Mouse (Mus musculus): Measurements from ENCODE around the gene Naif1. TPM values are rescaled to one million over a fixed set of nuclear protein-coding genes. Genes with fewer than 3 reads are reported as not detected.

Naif1 gene
- total and polyA plus RNA-seq, 3 experiments: 2.8 to 3.7 (median 3.4) TPM

DNA sequence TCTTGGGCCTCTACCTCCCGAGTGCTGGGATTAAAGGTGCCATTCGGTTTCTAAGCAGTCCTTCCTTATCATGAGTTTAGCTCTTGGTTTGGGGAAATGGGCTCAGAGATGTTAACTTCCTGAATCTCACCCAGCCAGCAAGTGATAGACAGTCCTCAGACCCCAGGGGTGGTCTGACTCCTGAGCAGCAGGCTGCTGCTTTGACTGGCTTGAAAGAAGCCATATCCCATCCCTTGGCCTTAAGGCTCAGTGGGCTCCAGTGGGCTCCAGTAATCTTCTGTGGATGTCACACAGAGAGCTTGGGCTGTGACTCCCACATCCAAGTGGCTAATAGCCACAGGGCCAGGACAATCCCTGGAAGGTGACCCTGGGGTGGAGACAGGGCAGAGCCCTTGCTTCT lies 44.3 kb downstream of the Naif1 start:
- Histone ChIP-seq H3K9ac (ENCODE audit: low read depth, low read length) (no peak overlapping the region), H3K79me2 (replicated peaks; ENCODE audit: control insufficient read depth, insufficient read depth, low read length) (no peaks in the 10 kb centered on the region), H3K4me3 (no peak overlapping the region), H3K27ac (peak overlapping the region; percentile 76), H3K36me3 (ENCODE audit: control insufficient read depth, insufficient read depth, low read length) (no peaks in the 10 kb centered on the region), H3K27me3 (ENCODE audit: control insufficient read depth, insufficient read depth, low read length) (no peaks in the 10 kb centered on the region), H3K4me1 (ENCODE audit: control insufficient read depth, insufficient read depth, low read length) (peaks cover 8% of the 10 kb centered on the region)
- 37% methylated on average over 2 of the region's 2 CpGs for WGBS
- TF ChIP-seq POLR2A (IDR thresholded peaks at IDR 0.05; ENCODE audit: insufficient read depth, low read depth, low read length): no peak
- TF ChIP-seq CTCF (IDR thresholded peaks at IDR 0.05): no peak
- no peak for TF ChIP-seq EP300 (IDR thresholded peaks at IDR 0.05; ENCODE audit: insufficient read depth, low read depth, low read length)
- intact Hi-C loops (cut with DNase I): no loop called here
- DNase-seq: no peak

DNA sequence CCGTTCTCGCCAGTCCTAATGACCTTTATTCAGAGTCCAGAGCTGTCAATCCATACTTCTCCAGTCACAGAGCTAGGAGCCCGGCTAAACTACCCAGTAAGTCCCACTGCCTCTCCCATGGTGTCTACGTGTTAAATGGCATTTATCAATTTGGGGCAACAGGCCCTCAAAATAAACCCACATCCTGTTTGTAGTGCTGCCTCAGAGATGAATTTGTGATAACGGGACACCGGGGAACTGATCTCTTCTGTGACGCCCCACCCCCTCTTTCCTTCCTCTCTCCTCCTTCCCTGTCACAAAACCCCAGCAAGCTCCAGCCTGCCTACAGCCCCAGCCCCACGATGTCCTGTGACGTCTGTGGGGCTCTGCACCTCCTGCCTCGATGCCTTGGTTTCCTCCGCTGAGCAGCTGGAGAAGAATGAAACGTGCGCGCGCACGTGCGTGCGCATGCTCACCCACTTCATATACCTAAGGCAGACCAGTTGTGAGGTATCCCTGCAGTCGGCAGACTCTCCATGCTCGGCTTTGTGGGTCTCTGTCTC lies 45.0 kb downstream of the Naif1 start:
- H3K9ac ChIP-seq (ENCODE audit: low read depth, low read length): 0 out of 2 replicates have a peak overlapping the region, but pooled peaks have one; percentile 21
- H3K4me1 ChIP-seq (ENCODE audit: control insufficient read depth, insufficient read depth, low read length): peaks cover 9% of the 10 kb centered on the region
- DNase-seq: peak; percentile 60 to 78
- peak overlapping the region; percentile 76 for H3K27ac ChIP-seq
- H3K36me3 ChIP-seq (ENCODE audit: control insufficient read depth, insufficient read depth, low read length): no peaks in the 10 kb centered on the region
- 32% methylated on average over 20 of the region's 20 CpGs for WGBS
- TF ChIP-seq POLR2A (IDR thresholded peaks at IDR 0.05; ENCODE audit: insufficient read depth, low read depth, low read length) (0 out of 2 replicates have a peak, but pooled peaks have one; percentile 38), EP300 (IDR thresholded peaks at IDR 0.05; ENCODE audit: insufficient read depth, low read depth, low read length) (peak; percentile 49; the same call in 1 of the 2 replicates), CTCF (IDR thresholded peaks at IDR 0.05) (no peak)
- no peaks in the 10 kb centered on the region for H3K27me3 ChIP-seq (ENCODE audit: control insufficient read depth, insufficient read depth, low read length)
- H3K4me3 ChIP-seq: no peak overlapping the region
- H3K79me2 ChIP-seq (replicated peaks; ENCODE audit: control insufficient read depth, insufficient read depth, low read length): no peaks in the 10 kb centered on the region
- intact Hi-C loops (cut with DNase I): no loop called here

DNA sequence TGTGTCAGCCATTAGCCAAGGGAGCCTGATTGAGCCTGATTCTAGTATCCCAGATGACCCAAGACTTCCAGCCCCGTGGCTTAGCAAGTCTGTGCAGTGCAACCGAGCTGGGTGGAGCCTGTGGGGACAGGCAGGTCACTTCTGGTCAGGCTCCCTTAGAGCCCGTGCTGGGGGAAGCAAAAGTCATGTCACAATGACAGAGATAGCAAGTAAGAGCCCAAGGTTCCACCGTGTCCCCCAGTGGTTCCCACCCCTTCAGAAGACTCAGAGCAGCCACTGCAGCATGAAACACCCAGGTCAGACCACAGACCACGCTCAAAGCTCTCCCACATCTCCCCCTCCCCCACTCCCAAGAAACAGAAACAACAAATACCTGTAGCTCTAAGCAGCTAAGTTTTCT lies 45.9 kb downstream of the Naif1 start:
- TF ChIP-seq EP300 (IDR thresholded peaks at IDR 0.05; ENCODE audit: insufficient read depth, low read depth, low read length) (no peak), POLR2A (IDR thresholded peaks at IDR 0.05; ENCODE audit: insufficient read depth, low read depth, low read length) (no peak), CTCF (IDR thresholded peaks at IDR 0.05) (no peak)
- H3K4me1 ChIP-seq (ENCODE audit: control insufficient read depth, insufficient read depth, low read length): peaks cover 9% of the 10 kb centered on the region
- no peaks in the 10 kb centered on the region for H3K27me3 ChIP-seq (ENCODE audit: control insufficient read depth, insufficient read depth, low read length)
- no peak overlapping the region for H3K4me3 ChIP-seq
- 41% methylated on average over 5 of the region's 5 CpGs for WGBS
- H3K27ac ChIP-seq: peak overlapping the region; percentile 20; the same call in 1 of the 2 replicates
- no peaks in the 10 kb centered on the region for H3K36me3 ChIP-seq (ENCODE audit: control insufficient read depth, insufficient read depth, low read length)
- no peaks in the 10 kb centered on the region for H3K79me2 ChIP-seq (replicated peaks; ENCODE audit: control insufficient read depth, insufficient read depth, low read length)
- no peak for DNase-seq
- intact Hi-C loops (cut with DNase I): no loop called here
- no peak overlapping the region for H3K9ac ChIP-seq (ENCODE audit: low read depth, low read length)

DNA sequence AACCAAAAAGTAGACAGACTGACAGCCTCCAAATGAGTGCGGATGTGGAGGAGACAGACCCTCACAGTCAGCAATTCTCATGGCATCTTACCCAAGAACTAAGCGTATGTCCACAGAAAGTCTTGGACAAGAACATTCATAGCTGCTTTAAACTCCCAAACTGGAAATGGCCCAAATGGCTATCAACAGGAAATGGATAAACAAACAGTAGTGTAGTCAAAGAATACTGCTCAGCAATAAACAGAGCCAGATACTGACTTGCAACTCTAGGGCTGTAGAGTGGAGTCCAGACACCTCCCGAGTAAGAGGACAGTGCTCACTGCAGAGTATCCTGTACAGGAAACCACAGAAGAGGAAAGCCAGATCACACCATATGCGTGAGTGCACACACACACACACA lies 49.1 kb downstream of the Naif1 start:
- H3K9ac ChIP-seq (ENCODE audit: low read depth, low read length): no peak overlapping the region
- no peak for TF ChIP-seq EP300 (IDR thresholded peaks at IDR 0.05; ENCODE audit: insufficient read depth, low read depth, low read length)
- TF ChIP-seq CTCF (IDR thresholded peaks at IDR 0.05): no peak
- TF ChIP-seq POLR2A (IDR thresholded peaks at IDR 0.05; ENCODE audit: insufficient read depth, low read depth, low read length): no peak
- H3K4me1 ChIP-seq (ENCODE audit: control insufficient read depth, insufficient read depth, low read length): peaks cover 7% of the 10 kb centered on the region
- 51% methylated on average over 4 of the region's 4 CpGs for WGBS
- no peaks in the 10 kb centered on the region for H3K27me3 ChIP-seq (ENCODE audit: control insufficient read depth, insufficient read depth, low read length)
- intact Hi-C loops (cut with DNase I): no loop called here
- H3K79me2 ChIP-seq (replicated peaks; ENCODE audit: control insufficient read depth, insufficient read depth, low read length): no peaks in the 10 kb centered on the region
- H3K27ac ChIP-seq: no peak overlapping the region; the same call in 1 of the 2 replicates
- H3K4me3 ChIP-seq: no peak overlapping the region
- no peaks in the 10 kb centered on the region for H3K36me3 ChIP-seq (ENCODE audit: control insufficient read depth, insufficient read depth, low read length)
- no peak for DNase-seq

DNA sequence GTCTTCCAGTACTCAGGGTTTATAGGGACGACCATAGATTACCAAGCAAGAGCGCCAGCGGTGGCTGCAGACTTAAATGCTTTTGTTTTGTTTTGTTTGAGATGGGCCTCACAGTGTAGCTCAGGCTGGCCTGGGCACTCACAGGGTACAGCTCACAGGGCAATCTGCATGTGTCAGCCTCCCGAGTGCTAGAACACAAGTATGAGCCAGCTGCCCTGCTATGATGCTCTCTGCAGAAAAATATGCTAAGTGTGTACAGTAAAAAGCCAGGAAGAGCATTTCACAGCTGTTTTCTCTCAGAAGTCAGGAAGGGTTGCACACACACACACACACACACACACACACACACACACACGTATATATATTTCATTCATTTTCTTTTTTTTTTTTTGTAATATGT lies 50.2 kb downstream of the Naif1 start:
- no peaks in the 10 kb centered on the region for H3K79me2 ChIP-seq (replicated peaks; ENCODE audit: control insufficient read depth, insufficient read depth, low read length)
- 79% methylated on average over 5 of the region's 5 CpGs for WGBS
- no peak for TF ChIP-seq POLR2A (IDR thresholded peaks at IDR 0.05; ENCODE audit: insufficient read depth, low read depth, low read length)
- no peak for TF ChIP-seq EP300 (IDR thresholded peaks at IDR 0.05; ENCODE audit: insufficient read depth, low read depth, low read length)
- TF ChIP-seq CTCF (IDR thresholded peaks at IDR 0.05): no peak
- no peaks in the 10 kb centered on the region for H3K36me3 ChIP-seq (ENCODE audit: control insufficient read depth, insufficient read depth, low read length)
- no peak overlapping the region for H3K4me3 ChIP-seq
- H3K27me3 ChIP-seq (ENCODE audit: control insufficient read depth, insufficient read depth, low read length): no peaks in the 10 kb centered on the region
- H3K27ac ChIP-seq: no peak overlapping the region
- DNase-seq: no peak
- peaks cover 2% of the 10 kb centered on the region for H3K4me1 ChIP-seq (ENCODE audit: control insufficient read depth, insufficient read depth, low read length)
- intact Hi-C loops (cut with DNase I): no loop called here
- H3K9ac ChIP-seq (ENCODE audit: low read depth, low read length): no peak overlapping the region

DNA sequence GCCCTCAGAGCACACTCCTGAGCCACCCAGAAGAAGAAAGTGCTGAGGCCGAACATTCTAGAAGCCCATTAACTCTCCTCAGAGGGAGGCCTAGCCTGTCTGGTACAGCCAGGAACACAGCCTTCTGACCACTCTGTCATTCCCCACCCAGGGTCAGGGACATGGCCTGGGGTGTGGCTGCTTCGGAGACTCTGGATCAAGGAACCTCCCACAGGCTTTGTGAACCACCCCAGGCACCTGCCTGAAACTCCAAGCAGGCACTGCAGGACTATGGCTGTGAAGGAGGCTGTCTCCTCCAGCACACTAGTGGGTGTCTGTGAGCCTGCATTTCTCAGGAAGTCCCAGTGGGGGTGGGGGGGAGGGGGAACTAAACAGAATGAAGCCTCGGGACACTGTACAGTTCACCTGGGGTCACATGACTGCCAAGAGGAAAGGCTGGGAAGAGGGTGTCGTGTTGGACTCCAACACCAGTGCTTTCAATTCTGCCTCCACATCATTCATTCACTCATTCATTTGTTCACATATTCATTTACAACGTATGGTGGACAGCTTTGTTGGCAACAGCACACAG lies 51.6 kb downstream of the Naif1 start:
- no peak for DNase-seq
- peaks cover 5% of the 10 kb centered on the region for H3K4me1 ChIP-seq (ENCODE audit: control insufficient read depth, insufficient read depth, low read length)
- H3K9ac ChIP-seq (ENCODE audit: low read depth, low read length): no peak overlapping the region
- TF ChIP-seq EP300 (IDR thresholded peaks at IDR 0.05; ENCODE audit: insufficient read depth, low read depth, low read length) (no peak), CTCF (IDR thresholded peaks at IDR 0.05) (no peak), POLR2A (IDR thresholded peaks at IDR 0.05; ENCODE audit: insufficient read depth, low read depth, low read length) (no peak)
- WGBS: 54% methylated on average over 5 of the region's 5 CpGs
- intact Hi-C loops (cut with DNase I): no loop called here
- no peaks in the 10 kb centered on the region for H3K79me2 ChIP-seq (replicated peaks; ENCODE audit: control insufficient read depth, insufficient read depth, low read length)
- H3K27ac ChIP-seq: no peak overlapping the region
- no peaks in the 10 kb centered on the region for H3K36me3 ChIP-seq (ENCODE audit: control insufficient read depth, insufficient read depth, low read length)
- H3K27me3 ChIP-seq (ENCODE audit: control insufficient read depth, insufficient read depth, low read length): no peaks in the 10 kb centered on the region
- no peak overlapping the region for H3K4me3 ChIP-seq

All from heart, adult 2 months (tissue).